Mouse (Mus musculus): Measurements from ENCODE around the gene Knstrn. TPM values are rescaled to one million over a fixed set of nuclear protein-coding genes. Genes with fewer than 3 reads are reported as not detected.

Gene Knstrn
- total and polyA plus RNA-seq, 3 experiments = 80.6 to 138 (median 132) TPM

- peaks cover 0 to 13% of the 10 kb centered on the region in 2 experiments; a peak in 2 of 4 replicates for H3K36me3 ChIP-seq (ENCODE audit: control insufficient read depth in 1 of 2, insufficient read depth in 2 of 2, low read length in 2 of 2)
- no peak overlapping the region for H3K9ac ChIP-seq (ENCODE audit: control insufficient read depth, low read depth, low read length, poor library complexity, severe bottlenecking)
- peaks cover 11 to 38% of the 10 kb centered on the region in 2 experiments for H3K4me1 ChIP-seq (ENCODE audit: control insufficient read depth in 1 of 2, insufficient read depth in 2 of 2, low read length in 2 of 2)
- no peaks in the 10 kb centered on the region for H3K9me3 ChIP-seq (replicated peaks; ENCODE audit: insufficient read depth, low read length)
- no peak for TF ChIP-seq HCFC1 (IDR thresholded peaks at IDR 0.05; ENCODE audit: low read depth, low read length)
- TF ChIP-seq POLR2AphosphoS2 (IDR thresholded peaks at IDR 0.05; ENCODE audit: low read length) = no peak
- no peak for TF ChIP-seq POLR2AphosphoS5 (IDR thresholded peaks at IDR 0.05; ENCODE audit: borderline replicate concordance, low read depth, low read length)
- no peak for TF ChIP-seq GABPA (IDR thresholded peaks at IDR 0.05; ENCODE audit: low read depth, low read length)
- TF ChIP-seq CTCF (IDR thresholded peaks at IDR 0.05 in 2 of 3, conservative IDR thresholded peaks at IDR 0.05 in 1 of 3; ENCODE audit: control insufficient read depth in 1 of 3, insufficient read depth in 1 of 3, low read depth in 2 of 3, low read length in 3 of 3, poor library complexity in 1 of 3, severe bottlenecking in 1 of 3) = no peak
- no peak for TF ChIP-seq ETS1 (IDR thresholded peaks at IDR 0.05; ENCODE audit: low read depth, low read length)
- no peak for TF ChIP-seq USF2 (IDR thresholded peaks at IDR 0.05; ENCODE audit: borderline replicate concordance in 1 of 2, insufficient read depth in 1 of 2, low read depth in 1 of 2, low read length in 2 of 2)
- no peak for TF ChIP-seq TCF12 (IDR thresholded peaks at IDR 0.05; ENCODE audit: low read depth, low read length)
- no peak for TF ChIP-seq E2F4 (IDR thresholded peaks at IDR 0.05; ENCODE audit: borderline replicate concordance, low read depth, low read length)
- H3K79me2 ChIP-seq (ENCODE audit: control insufficient read depth, insufficient read depth, low read length, poor library complexity) = no peaks in the 10 kb centered on the region; the same call in 1 of the 2 replicates
- no peaks in the 10 kb centered on the region for H3K27me3 ChIP-seq (ENCODE audit: control insufficient read depth in 1 of 2, insufficient read depth in 2 of 2, low read length in 2 of 2)
- no peak overlapping the region for H3K4me3 ChIP-seq (ENCODE audit: control insufficient read depth in 1 of 2, insufficient read depth in 1 of 2, low read depth in 2 of 2, low read length in 2 of 2)
- DNase-seq (ENCODE audit: low read depth, low spot score) = no peak
- no peak overlapping the region for H3K27ac ChIP-seq (ENCODE audit: control insufficient read depth, low read depth, low read length)
These were observed 24.3 kb upstream of the Knstrn start for GRCm38 (mm10) chr2:118789501-118789900.

- peaks cover 11 to 34% of the 10 kb centered on the region in 2 experiments for H3K4me1 ChIP-seq (ENCODE audit: control insufficient read depth in 1 of 2, insufficient read depth in 2 of 2, low read length in 2 of 2)
- TF ChIP-seq MAX (IDR thresholded peaks at IDR 0.05; ENCODE audit: low read length) (0 out of 2 replicates have a peak, but pooled peaks have one; percentile 18), JUND (IDR thresholded peaks at IDR 0.05; ENCODE audit: low read depth, low read length) (no peak), MAFK (IDR thresholded peaks at IDR 0.05; ENCODE audit: borderline replicate concordance, low read depth, low read length) (no peak)
- H3K4me3 ChIP-seq (ENCODE audit: control insufficient read depth in 1 of 2, insufficient read depth in 1 of 2, low read depth in 2 of 2, low read length in 2 of 2) = no peak overlapping the region
- no peak overlapping the region for H3K27ac ChIP-seq (ENCODE audit: control insufficient read depth, low read depth, low read length)
- no peaks in the 10 kb centered on the region for H3K27me3 ChIP-seq (ENCODE audit: control insufficient read depth in 1 of 2, insufficient read depth in 2 of 2, low read length in 2 of 2)
- H3K36me3 ChIP-seq (ENCODE audit: control insufficient read depth in 1 of 2, insufficient read depth in 2 of 2, low read length in 2 of 2) = peaks cover 0 to 13% of the 10 kb centered on the region in 2 experiments; a peak in 2 of 4 replicates
- DNase-seq (ENCODE audit: low read depth, low spot score) = no peak
- H3K9me3 ChIP-seq (replicated peaks; ENCODE audit: insufficient read depth, low read length) = no peaks in the 10 kb centered on the region
- no peaks in the 10 kb centered on the region; the same call in 1 of the 2 replicates for H3K79me2 ChIP-seq (ENCODE audit: control insufficient read depth, insufficient read depth, low read length, poor library complexity)
- no peak overlapping the region for H3K9ac ChIP-seq (ENCODE audit: control insufficient read depth, low read depth, low read length, poor library complexity, severe bottlenecking)
These were observed 23.6 kb upstream of the Knstrn start for GRCm38 (mm10) chr2:118790221-118790550.

All from MEL (cell line).